Mouse (Mus musculus) liver, embryonic 15.5 days (tissue): Measurements from ENCODE around the gene Spin1. TPM values are rescaled to one million over a fixed set of nuclear protein-coding genes. Genes with fewer than 3 reads are reported as not detected.

Source experiments
- ATAC-seq: fragments of 200-750 bp; cut with Nextera tagmentation; 2 replicates; pipeline ENCODE4 v1.8.0; 2017; ENCODE audit warnings: moderate number of reproducible peaks, mild to moderate bottlenecking, moderate library complexity; ENCODE audit not compliant: insufficient read depth
- H3K27ac ChIP-seq: fragments of 300-500 bp; sonication (generic); replicated peaks from 2 replicates; pipeline ENCODE4 v1.5.1; 2015; ENCODE audit warnings: mild to moderate bottlenecking, inconsistent platforms
- H3K27me3 ChIP-seq: fragments of 300-500 bp; sonication (generic); 2 replicates; pipeline ENCODE4 v1.6.1; 2015; ENCODE audit warnings: mild to moderate bottlenecking, inconsistent platforms
- H3K36me3 ChIP-seq: fragments of 300-500 bp; sonication (generic); replicated peaks from 2 replicates; pipeline ENCODE4 v1.6.1; 2015; ENCODE audit warnings: moderate library complexity, mild to moderate bottlenecking, inconsistent platforms
- H3K4me1 ChIP-seq: fragments of 300-500 bp; sonication (generic); replicated peaks from 2 replicates; pipeline ENCODE4 v1.6.1; 2015; ENCODE audit warnings: inconsistent platforms
- H3K4me2 ChIP-seq: fragments of 300-500 bp; sonication (generic); 2 replicates; pipeline ENCODE4 v1.6.1; 2015; ENCODE audit warnings: moderate library complexity, mild to moderate bottlenecking, inconsistent platforms
- H3K4me3 ChIP-seq: fragments of 300-500 bp; sonication (generic); replicated peaks from 2 replicates; pipeline ENCODE4 v1.5.1; 2015; ENCODE audit warnings: mild to moderate bottlenecking, inconsistent platforms
- H3K9ac ChIP-seq: fragments of 300-500 bp; sonication (generic); 2 replicates; pipeline ENCODE4 v1.6.1; 2015; ENCODE audit warnings: moderate library complexity, mild to moderate bottlenecking, inconsistent platforms
- H3K9me3 ChIP-seq: fragments of 300-500 bp; sonication (generic); replicated peaks from 2 replicates; pipeline ENCODE4 v1.6.1; 2016; ENCODE audit warnings: inconsistent platforms
- WGBS: fragments of 180-500 bp; shearing (Covaris S2); methylation state at CpG from one replicate; pipeline ENCODE4 v1.1.7; 2015; ENCODE audit warnings: mixed read lengths; ENCODE audit not compliant: insufficient replicate concordance; 5-methylcytosine and 5-hydroxymethylcytosine counted together
- polyA plus RNA-seq: library from polyadenylated mRNA; unstranded; fragments of >200 nt; fragmentation: Nextera tagmentation; extraction: Ambion mirVana; gene quantifications from 2 replicates; pipeline ENCODE4 v1.2.1, GENCODE M21; 2015

Gene Spin1
- polyA plus RNA-seq, 1 experiment from 2014 or later: 9.2 TPM

GRCm38 (mm10) chr13:51170691-51171680 lies 70.3 kb downstream of the Spin1 start, which contains the start of gene Nxnl2:
Gene Nxnl2 (plus strand): TSS chr13:51171022.
- peaks cover 12% of the 10 kb centered on the region for H3K4me1 ChIP-seq
- H3K27ac ChIP-seq: no peak within 1 kb of the TSS
- H3K36me3 ChIP-seq: no peaks in the 10 kb centered on the region
- H3K4me2 ChIP-seq: peak within 1 kb of the TSS; percentile 69
- peak within 1 kb of the TSS; percentile 44 for H3K4me3 ChIP-seq
- H3K9ac ChIP-seq: no peak within 1 kb of the TSS
- H3K27me3 ChIP-seq: peaks cover 45% of the 10 kb centered on the region
- no peaks in the 10 kb centered on the region for H3K9me3 ChIP-seq
- no peak for ATAC-seq
- WGBS: 2% methylated on average over 64 of the region's 64 CpGs

GRCm38 (mm10) chr13:51172601-51173000 lies 71.9 kb downstream of the Spin1 start:
- no peak for ATAC-seq
- 84% methylated on average over 7 of the region's 7 CpGs for WGBS
- no peak overlapping the region for H3K9ac ChIP-seq
- H3K4me1 ChIP-seq: peaks cover 12% of the 10 kb centered on the region
- H3K4me3 ChIP-seq: no peak overlapping the region
- H3K4me2 ChIP-seq: no peak overlapping the region
- H3K9me3 ChIP-seq: no peaks in the 10 kb centered on the region
- H3K36me3 ChIP-seq: no peaks in the 10 kb centered on the region
- H3K27me3 ChIP-seq: peaks cover 45% of the 10 kb centered on the region
- H3K27ac ChIP-seq: no peak overlapping the region

- H3K4me1 ChIP-seq: no peaks in the 10 kb centered on the region
- no peak overlapping the region for H3K27ac ChIP-seq
- no peak for ATAC-seq
- H3K9ac ChIP-seq: no peak overlapping the region
- H3K4me3 ChIP-seq: no peak overlapping the region
- H3K27me3 ChIP-seq: no peaks in the 10 kb centered on the region
- WGBS: 66% methylated on average over 10 of the region's 10 CpGs
- no peak overlapping the region for H3K4me2 ChIP-seq
- H3K36me3 ChIP-seq: no peaks in the 10 kb centered on the region
- H3K9me3 ChIP-seq: no peaks in the 10 kb centered on the region
These were observed 78.3 kb downstream of the Spin1 start for GRCm38 (mm10) chr13:51178932-51179331.

DNA sequence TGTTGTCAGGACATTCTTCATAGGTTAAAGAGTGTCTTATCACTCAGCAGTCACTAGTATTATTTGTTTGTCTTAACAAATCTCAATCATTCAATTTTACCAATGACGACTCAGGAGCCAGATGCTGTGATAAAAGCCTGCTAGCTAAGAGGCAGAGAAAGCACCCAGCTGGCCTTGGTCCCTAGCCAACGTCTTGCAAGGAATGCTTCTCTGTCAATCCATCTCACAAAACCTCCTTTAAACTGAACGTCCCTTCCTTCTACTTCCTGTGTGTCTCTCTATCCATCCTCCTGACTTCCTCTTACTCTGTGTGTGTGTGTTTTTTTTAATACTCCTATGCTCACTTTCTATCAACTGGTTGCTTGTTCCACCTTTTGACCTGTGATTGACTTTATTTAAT lies 78.7 kb downstream of the Spin1 start:
- WGBS: 33% methylated on average over 3 of the region's 3 CpGs
- Histone ChIP-seq H3K9ac (no peak overlapping the region), H3K27me3 (no peaks in the 10 kb centered on the region), H3K4me2 (no peak overlapping the region), H3K27ac (no peak overlapping the region), H3K4me1 (no peaks in the 10 kb centered on the region), H3K4me3 (no peak overlapping the region), H3K9me3 (no peaks in the 10 kb centered on the region), H3K36me3 (no peaks in the 10 kb centered on the region)
- ATAC-seq: no peak

DNA sequence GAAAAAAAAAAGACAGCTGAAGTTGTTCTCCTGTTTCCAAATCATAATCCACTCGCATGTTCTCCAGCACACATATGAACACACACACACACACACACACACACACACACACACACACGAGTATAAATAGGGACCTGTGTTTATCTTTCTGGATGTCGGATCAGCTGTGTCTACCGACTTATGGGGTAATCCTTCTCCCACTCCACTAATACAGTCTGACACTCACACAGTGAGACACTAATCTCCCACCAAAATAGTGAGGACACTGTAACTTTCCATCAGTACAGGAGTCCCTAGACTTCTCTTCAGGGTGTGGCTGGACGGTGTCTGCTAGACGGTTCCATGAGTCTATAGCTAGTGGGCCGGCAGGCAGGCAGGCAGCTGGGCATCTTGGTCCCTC lies 81.6 kb downstream of the Spin1 start:
- no peaks in the 10 kb centered on the region for H3K4me1 ChIP-seq
- no peaks in the 10 kb centered on the region for H3K27me3 ChIP-seq
- no peak overlapping the region for H3K4me2 ChIP-seq
- H3K9ac ChIP-seq: no peak overlapping the region
- no peaks in the 10 kb centered on the region for H3K36me3 ChIP-seq
- no peak for ATAC-seq
- WGBS: 57% methylated on average over 7 of the region's 7 CpGs
- H3K4me3 ChIP-seq: no peak overlapping the region
- H3K9me3 ChIP-seq: no peaks in the 10 kb centered on the region
- H3K27ac ChIP-seq: no peak overlapping the region

- Histone ChIP-seq H3K9me3 (no peaks in the 10 kb centered on the region), H3K9ac (no peak overlapping the region), H3K4me2 (no peak overlapping the region), H3K36me3 (no peaks in the 10 kb centered on the region), H3K27ac (no peak overlapping the region), H3K27me3 (no peaks in the 10 kb centered on the region), H3K4me3 (no peak overlapping the region), H3K4me1 (no peaks in the 10 kb centered on the region)
- ATAC-seq: no peak
- WGBS: 54% methylated on average over 3 of the region's 3 CpGs
These were observed 84.2 kb downstream of the Spin1 start for GRCm38 (mm10) chr13:51184896-51185295.

- ATAC-seq: no peak
- H3K4me3 ChIP-seq: no peak overlapping the region
- H3K36me3 ChIP-seq: no peaks in the 10 kb centered on the region
- H3K4me1 ChIP-seq: no peaks in the 10 kb centered on the region
- no peaks in the 10 kb centered on the region for H3K27me3 ChIP-seq
- no peak overlapping the region for H3K4me2 ChIP-seq
- no peak overlapping the region for H3K9ac ChIP-seq
- WGBS: 44% methylated on average over 3 of the region's 3 CpGs
- H3K27ac ChIP-seq: no peak overlapping the region
- no peaks in the 10 kb centered on the region for H3K9me3 ChIP-seq
These were observed 89.7 kb downstream of the Spin1 start for GRCm38 (mm10) chr13:51190336-51190735.

DNA sequence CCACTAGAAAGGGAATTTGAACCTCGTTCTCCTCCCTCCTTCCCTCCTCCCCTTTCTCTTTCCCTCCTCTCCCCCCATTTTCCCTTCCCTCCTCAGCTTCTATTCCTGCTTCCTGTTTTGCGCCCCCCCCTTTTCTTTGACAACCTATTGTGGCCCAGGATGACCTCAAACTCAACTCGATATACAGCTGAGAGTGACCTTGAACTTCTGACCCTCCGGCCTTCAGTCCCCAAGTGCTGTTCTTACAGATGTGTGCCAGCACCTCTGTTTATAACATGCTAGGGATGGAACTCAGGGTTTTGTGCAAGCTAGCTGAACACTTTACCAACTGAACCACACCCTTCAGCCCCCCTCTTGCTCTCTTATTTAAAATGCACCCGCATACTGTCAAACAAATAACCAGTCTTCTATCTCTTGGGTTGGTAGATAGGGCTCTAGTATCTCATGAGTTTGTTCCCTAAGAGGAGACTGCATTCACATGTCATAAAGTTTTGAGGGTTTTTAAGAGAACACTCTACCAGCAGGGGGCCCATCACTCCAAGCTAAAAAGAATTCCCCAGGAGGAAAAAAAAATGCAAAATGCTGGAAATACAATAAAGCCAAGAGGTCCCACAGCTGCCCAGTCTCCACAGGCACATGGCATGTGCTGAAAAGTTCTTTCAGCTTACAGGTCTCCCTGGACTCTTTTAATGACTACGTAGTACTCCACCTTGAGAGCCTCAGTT lies 90.9 kb downstream of the Spin1 start:
- Histone ChIP-seq H3K36me3 (no peaks in the 10 kb centered on the region), H3K4me1 (no peaks in the 10 kb centered on the region), H3K27me3 (no peaks in the 10 kb centered on the region), H3K27ac (no peak overlapping the region), H3K9ac (no peak overlapping the region), H3K4me2 (no peak overlapping the region), H3K4me3 (no peak overlapping the region), H3K9me3 (no peaks in the 10 kb centered on the region)
- WGBS: 55% methylated on average over 6 of the region's 6 CpGs
- ATAC-seq: no peak

- no peaks in the 10 kb centered on the region for H3K4me1 ChIP-seq
- no peak overlapping the region for H3K9ac ChIP-seq
- no peak overlapping the region for H3K4me2 ChIP-seq
- H3K4me3 ChIP-seq: no peak overlapping the region
- no peaks in the 10 kb centered on the region for H3K36me3 ChIP-seq
- no peak for ATAC-seq
- H3K9me3 ChIP-seq: no peaks in the 10 kb centered on the region
- 47% methylated on average over 15 of the region's 15 CpGs for WGBS
- no peak overlapping the region for H3K27ac ChIP-seq
- no peaks in the 10 kb centered on the region for H3K27me3 ChIP-seq
These were observed 93.2 kb downstream of the Spin1 start for GRCm38 (mm10) chr13:51193893-51194292.

DNA sequence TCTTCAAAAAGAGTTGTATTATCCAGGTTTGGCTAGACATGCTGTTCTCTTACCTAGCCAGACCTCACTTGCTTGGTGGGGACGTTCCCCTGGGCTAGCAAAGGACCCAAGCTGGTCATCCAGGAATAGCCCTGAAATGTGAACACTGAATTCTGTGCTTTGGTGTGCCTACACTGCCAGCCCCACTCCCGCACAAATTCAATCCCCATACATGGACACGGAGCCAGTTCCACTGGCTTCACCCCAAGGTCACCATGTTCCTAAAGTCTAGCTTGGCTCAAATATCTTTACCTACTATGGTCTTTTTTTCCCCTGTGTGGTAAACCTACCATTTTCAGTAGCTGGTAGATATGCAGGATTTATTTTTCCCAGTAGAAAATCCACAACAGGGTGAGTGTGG lies 97.0 kb downstream of the Spin1 start:
- H3K9me3 ChIP-seq: no peaks in the 10 kb centered on the region
- no peak overlapping the region for H3K27ac ChIP-seq
- H3K4me1 ChIP-seq: no peaks in the 10 kb centered on the region
- H3K9ac ChIP-seq: no peak overlapping the region
- no peak overlapping the region for H3K4me2 ChIP-seq
- no peaks in the 10 kb centered on the region for H3K36me3 ChIP-seq
- 64% methylated on average over 3 of the region's 3 CpGs for WGBS
- H3K27me3 ChIP-seq: no peaks in the 10 kb centered on the region
- no peak overlapping the region for H3K4me3 ChIP-seq
- ATAC-seq: no peak

GRCm38 (mm10) chr13:51198186-51198585 lies 97.5 kb downstream of the Spin1 start:
- H3K4me3 ChIP-seq: no peak overlapping the region
- H3K4me2 ChIP-seq: no peak overlapping the region
- H3K36me3 ChIP-seq: no peaks in the 10 kb centered on the region
- no peak overlapping the region for H3K27ac ChIP-seq
- H3K27me3 ChIP-seq: no peaks in the 10 kb centered on the region
- WGBS: 53% methylated on average over 5 of the region's 5 CpGs
- H3K4me1 ChIP-seq: no peaks in the 10 kb centered on the region
- H3K9me3 ChIP-seq: no peaks in the 10 kb centered on the region
- no peak for ATAC-seq
- H3K9ac ChIP-seq: no peak overlapping the region
